Mouse (Mus musculus): ENCODE data around the gene Fat3. TPM values are rescaled to one million over a fixed set of nuclear protein-coding genes. Genes with fewer than 3 reads are reported as not detected.

Fat3 gene
- polyA plus RNA-seq, 1 experiment from 2014 or later: 0.20 TPM

- H3K9ac ChIP-seq (ENCODE audit: low read depth, low read length): no peak overlapping the region
- 54% methylated on average over 6 of the region's 6 CpGs for WGBS
Measured at GRCm38 (mm10) chr9:16398734-16399686, 102.1 kb downstream of the Fat3 start.

GRCm38 (mm10) chr9:16389141-16389540 is 111.9 kb downstream of the Fat3 start:
- Histone ChIP-seq H3K4me2 (replicated peaks; ENCODE audit: low read depth) (no peak overlapping the region), H3K27ac (ENCODE audit: low read depth, low read length) (no peak overlapping the region), H3K27me3 (replicated peaks; ENCODE audit: control insufficient read depth, insufficient read depth, low read length) (no peaks in the 10 kb centered on the region), H3K4me3 (ENCODE audit: low read depth, low read length) (no peak overlapping the region), H3K9ac (ENCODE audit: low read depth, low read length) (no peak overlapping the region), H3K9me3 (ENCODE audit: control insufficient read depth) (no peaks in the 10 kb centered on the region), H3K36me3 (ENCODE audit: control insufficient read depth, insufficient read depth) (no peaks in the 10 kb centered on the region), H3K4me1 (replicated peaks; ENCODE audit: control insufficient read depth, insufficient read depth, low read length) (no peaks in the 10 kb centered on the region)
- WGBS: 51% methylated on average over 4 of the region's 4 CpGs
- no peak for ATAC-seq
- TF ChIP-seq CTCF (IDR thresholded peaks at IDR 0.05; ENCODE audit: low read depth): no peak

More at GRCm38 (mm10) chr9:16398734-16399686, 102.1 kb downstream of the Fat3 start:
- Histone ChIP-seq H3K27me3 (replicated peaks; ENCODE audit: control insufficient read depth, insufficient read depth, low read length) (no peaks in the 10 kb centered on the region), H3K36me3 (ENCODE audit: control insufficient read depth, insufficient read depth) (no peaks in the 10 kb centered on the region), H3K9me3 (ENCODE audit: control insufficient read depth) (no peaks in the 10 kb centered on the region), H3K4me2 (replicated peaks; ENCODE audit: low read depth) (no peak overlapping the region), H3K4me3 (ENCODE audit: low read depth, low read length) (no peak overlapping the region), H3K27ac (ENCODE audit: low read depth, low read length) (no peak overlapping the region), H3K4me1 (replicated peaks; ENCODE audit: control insufficient read depth, insufficient read depth, low read length) (no peaks in the 10 kb centered on the region)
- ATAC-seq: no peak
- no peak for TF ChIP-seq CTCF (IDR thresholded peaks at IDR 0.05; ENCODE audit: low read depth)

- Histone ChIP-seq H3K4me1 (replicated peaks; ENCODE audit: control insufficient read depth, insufficient read depth, low read length) (no peaks in the 10 kb centered on the region), H3K27ac (ENCODE audit: low read depth, low read length) (no peak overlapping the region), H3K4me2 (replicated peaks; ENCODE audit: low read depth) (no peak overlapping the region), H3K9me3 (ENCODE audit: control insufficient read depth) (no peaks in the 10 kb centered on the region), H3K27me3 (replicated peaks; ENCODE audit: control insufficient read depth, insufficient read depth, low read length) (no peaks in the 10 kb centered on the region), H3K36me3 (ENCODE audit: control insufficient read depth, insufficient read depth) (no peaks in the 10 kb centered on the region), H3K9ac (ENCODE audit: low read depth, low read length) (no peak overlapping the region), H3K4me3 (ENCODE audit: low read depth, low read length) (no peak overlapping the region)
- no peak for ATAC-seq
- no peak for TF ChIP-seq CTCF (IDR thresholded peaks at IDR 0.05; ENCODE audit: low read depth)
Measured at GRCm38 (mm10) chr9:16387527-16387926, 113.6 kb downstream of the Fat3 start.

- no peaks in the 10 kb centered on the region for H3K27me3 ChIP-seq (replicated peaks; ENCODE audit: control insufficient read depth, insufficient read depth, low read length)
- H3K4me3 ChIP-seq (ENCODE audit: low read depth, low read length): no peak overlapping the region
- H3K9ac ChIP-seq (ENCODE audit: low read depth, low read length): no peak overlapping the region
- H3K4me1 ChIP-seq (replicated peaks; ENCODE audit: control insufficient read depth, insufficient read depth, low read length): no peaks in the 10 kb centered on the region
- no peaks in the 10 kb centered on the region for H3K9me3 ChIP-seq (ENCODE audit: control insufficient read depth)
- no peaks in the 10 kb centered on the region for H3K36me3 ChIP-seq (ENCODE audit: control insufficient read depth, insufficient read depth)
- no peak for ATAC-seq
- H3K27ac ChIP-seq (ENCODE audit: low read depth, low read length): no peak overlapping the region
- WGBS: 52% methylated on average over 3 of the region's 3 CpGs
- no peak overlapping the region for H3K4me2 ChIP-seq (replicated peaks; ENCODE audit: low read depth)
- no peak for TF ChIP-seq CTCF (IDR thresholded peaks at IDR 0.05; ENCODE audit: low read depth)
Measured at GRCm38 (mm10) chr9:16363713-16364112, 137.4 kb downstream of the Fat3 start.

GRCm38 (mm10) chr9:16361811-16362210 is 139.3 kb downstream of the Fat3 start:
- H3K27me3 ChIP-seq (replicated peaks; ENCODE audit: control insufficient read depth, insufficient read depth, low read length): no peaks in the 10 kb centered on the region
- no peak overlapping the region for H3K4me3 ChIP-seq (ENCODE audit: low read depth, low read length)
- no peak overlapping the region for H3K9ac ChIP-seq (ENCODE audit: low read depth, low read length)
- WGBS: 43% methylated on average over 5 of the region's 5 CpGs
- H3K4me1 ChIP-seq (replicated peaks; ENCODE audit: control insufficient read depth, insufficient read depth, low read length): no peaks in the 10 kb centered on the region
- H3K9me3 ChIP-seq (ENCODE audit: control insufficient read depth): no peaks in the 10 kb centered on the region
- TF ChIP-seq CTCF (IDR thresholded peaks at IDR 0.05; ENCODE audit: low read depth): no peak
- H3K4me2 ChIP-seq (replicated peaks; ENCODE audit: low read depth): no peak overlapping the region
- ATAC-seq: no peak
- H3K36me3 ChIP-seq (ENCODE audit: control insufficient read depth, insufficient read depth): no peaks in the 10 kb centered on the region
- H3K27ac ChIP-seq (ENCODE audit: low read depth, low read length): no peak overlapping the region

GRCm38 (mm10) chr9:16356636-16357035 is 144.4 kb downstream of the Fat3 start:
- no peaks in the 10 kb centered on the region for H3K27me3 ChIP-seq (replicated peaks; ENCODE audit: control insufficient read depth, insufficient read depth, low read length)
- 68% methylated on average over 4 of the region's 4 CpGs for WGBS
- H3K9ac ChIP-seq (ENCODE audit: low read depth, low read length): no peak overlapping the region
- H3K27ac ChIP-seq (ENCODE audit: low read depth, low read length): no peak overlapping the region
- H3K9me3 ChIP-seq (ENCODE audit: control insufficient read depth): no peaks in the 10 kb centered on the region
- no peaks in the 10 kb centered on the region for H3K36me3 ChIP-seq (ENCODE audit: control insufficient read depth, insufficient read depth)
- H3K4me2 ChIP-seq (replicated peaks; ENCODE audit: low read depth): no peak overlapping the region
- no peak for ATAC-seq
- H3K4me1 ChIP-seq (replicated peaks; ENCODE audit: control insufficient read depth, insufficient read depth, low read length): no peaks in the 10 kb centered on the region
- TF ChIP-seq CTCF (IDR thresholded peaks at IDR 0.05; ENCODE audit: low read depth): no peak
- no peak overlapping the region for H3K4me3 ChIP-seq (ENCODE audit: low read depth, low read length)
